In genomic region chr15:26869197-26869596, GRCm38 (mm10) we compare ENCODE assay signal across 26 mouse cellular contexts.
"Had no signal": no experiment of that assay in that cellular context is flagged by ENCODE, and none has a peak within 500 bp of the region (broad histone marks: within the 10 kb centered on the region; RNA-seq: fewer than 3 reads in every experiment).

No protein-coding gene starts in this region.

- H3K36me3 ChIP-seq: heart, embryonic 10.5 days; heart, embryonic 12.5 days; hindbrain, embryonic 10.5 days; hindbrain, embryonic 12.5 days; intestine, embryonic 15.5 days; limb, embryonic 10.5 days; limb, embryonic 12.5 days; liver, embryonic 13.5 days had no signal

- ATAC-seq: hindbrain, embryonic 16.5 days; inflammation-experienced regulatory T-cells, adult 6 months; intestine, embryonic 15.5 days; intestine, postnatal 0 days had no signal

- DNase-seq: gastrocnemius, postnatal 14 days; gastrocnemius, postnatal 36 days; heart, adult 11 months; heart, adult 2 months; heart, postnatal 14 days; heart, postnatal 36 days; kidney, adult 18-20 months; kidney, adult 8-10 months; kidney, postnatal 25 days; kidney, postnatal 4 days; liver; liver, embryonic 13.5 days had no signal

- H3K4me3 ChIP-seq: heart, adult 2 months; heart, embryonic 10.5 days; heart, embryonic 12.5 days; hindbrain, embryonic 10.5 days; hindbrain, embryonic 12.5 days; intestine, embryonic 15.5 days; layer of hippocampus, adult 2 months; left cerebral cortex, adult 2 months; limb, embryonic 10.5 days; limb, embryonic 12.5 days; liver, embryonic 13.5 days had no signal

- H3K27ac ChIP-seq: heart, adult 2 months; heart, embryonic 10.5 days; hindbrain, embryonic 10.5 days; hindbrain, embryonic 12.5 days; hindbrain, embryonic 14.5 days; intestine, embryonic 15.5 days; layer of hippocampus, adult 2 months; left cerebral cortex, adult 2 months; limb, embryonic 10.5 days; limb, embryonic 12.5 days; liver, embryonic 13.5 days had no signal

- H3K27me3 ChIP-seq: heart, embryonic 12.5 days; hindbrain, embryonic 12.5 days; intestine, embryonic 15.5 days; limb, embryonic 12.5 days; liver, embryonic 13.5 days had no signal

- H3K4me2 ChIP-seq: heart, embryonic 12.5 days; hindbrain, embryonic 12.5 days; hindbrain, embryonic 14.5 days; intestine, embryonic 15.5 days; limb, embryonic 12.5 days; liver, embryonic 11.5 days; liver, embryonic 13.5 days had no signal

- H3K9me3 ChIP-seq: heart, embryonic 10.5 days; heart, embryonic 12.5 days; hindbrain, embryonic 10.5 days; hindbrain, embryonic 12.5 days; intestine, embryonic 15.5 days; limb, embryonic 10.5 days; limb, embryonic 12.5 days; liver, embryonic 13.5 days had no signal

- H3K4me1 ChIP-seq: heart, embryonic 10.5 days; heart, embryonic 12.5 days; limb, embryonic 10.5 days; limb, embryonic 12.5 days; liver, embryonic 13.5 days had no signal

- H3K9ac ChIP-seq: heart, embryonic 12.5 days; hindbrain, embryonic 12.5 days; hindbrain, embryonic 14.5 days; intestine, embryonic 15.5 days; limb, embryonic 12.5 days; liver, embryonic 13.5 days had no signal
